Mouse (Mus musculus): ENCODE data around the gene Rab8b. TPM values are rescaled to one million over a fixed set of nuclear protein-coding genes. Genes with fewer than 3 reads are reported as not detected.

The Rab8b gene
- polyA plus RNA-seq, 1 experiment from 2014 or later, result 25.0 TPM

- peaks cover 7% of the 10 kb centered on the region; the same call in 1 of the 2 replicates for H3K36me3 ChIP-seq
- 87% methylated on average over 4 of the region's 4 CpGs for WGBS
- H3K27ac ChIP-seq, result no peak overlapping the region
- H3K4me3 ChIP-seq (replicated peaks), result no peak overlapping the region
- H3K4me1 ChIP-seq, result no peaks in the 10 kb centered on the region
- H3K27me3 ChIP-seq (replicated peaks), result no peaks in the 10 kb centered on the region
- ATAC-seq (ENCODE audit: insufficient read depth, low FRiP score, low read depth), result no peak
- no peak overlapping the region for H3K4me2 ChIP-seq
- H3K9ac ChIP-seq, result no peak overlapping the region
- H3K9me3 ChIP-seq, result no peaks in the 10 kb centered on the region
Observed at GRCm38 (mm10) chr9:66862202-66862601, 57.3 kb downstream of the Rab8b start.

DNA sequence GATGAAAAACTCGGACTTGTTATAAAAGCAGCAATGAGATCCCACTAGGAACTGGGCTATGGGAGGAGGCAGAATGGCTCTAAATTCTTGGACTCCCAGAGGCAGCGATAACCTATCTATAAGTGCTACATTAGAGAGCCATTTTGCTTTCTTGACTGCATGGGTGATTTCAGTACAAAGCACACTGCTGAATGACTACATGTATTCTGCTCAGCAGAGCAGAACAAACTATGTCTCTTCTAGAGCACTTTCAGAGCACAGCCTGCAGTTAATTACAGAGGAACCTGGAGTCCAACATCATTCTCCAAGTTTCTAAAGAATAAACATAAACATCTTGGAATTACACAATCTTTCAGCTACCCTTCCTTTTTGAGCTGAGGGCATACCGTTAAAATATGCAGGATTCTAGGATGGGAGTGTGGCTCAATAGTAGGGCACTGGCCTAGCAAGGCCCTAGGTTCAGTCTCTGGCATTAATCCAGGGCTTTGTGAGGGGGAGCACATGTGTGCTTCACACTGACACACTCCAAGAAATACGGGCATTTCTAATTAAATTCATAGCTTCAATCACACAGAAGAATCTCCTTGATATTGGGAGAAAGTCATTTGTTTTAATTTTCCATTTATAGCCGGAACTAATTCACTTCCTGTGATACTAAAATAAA lies 58.3 kb downstream of the Rab8b start:
- H3K9me3 ChIP-seq, result no peaks in the 10 kb centered on the region
- 73% methylated on average over 5 of the region's 5 CpGs for WGBS
- ATAC-seq (ENCODE audit: insufficient read depth, low FRiP score, low read depth), result no peak
- H3K4me1 ChIP-seq, result no peaks in the 10 kb centered on the region
- no peak overlapping the region for H3K4me2 ChIP-seq
- H3K27me3 ChIP-seq (replicated peaks), result no peaks in the 10 kb centered on the region
- H3K9ac ChIP-seq, result no peak overlapping the region
- H3K36me3 ChIP-seq, result peaks cover 7% of the 10 kb centered on the region; the same call in 1 of the 2 replicates
- no peak overlapping the region for H3K4me3 ChIP-seq (replicated peaks)
- H3K27ac ChIP-seq, result no peak overlapping the region

DNA sequence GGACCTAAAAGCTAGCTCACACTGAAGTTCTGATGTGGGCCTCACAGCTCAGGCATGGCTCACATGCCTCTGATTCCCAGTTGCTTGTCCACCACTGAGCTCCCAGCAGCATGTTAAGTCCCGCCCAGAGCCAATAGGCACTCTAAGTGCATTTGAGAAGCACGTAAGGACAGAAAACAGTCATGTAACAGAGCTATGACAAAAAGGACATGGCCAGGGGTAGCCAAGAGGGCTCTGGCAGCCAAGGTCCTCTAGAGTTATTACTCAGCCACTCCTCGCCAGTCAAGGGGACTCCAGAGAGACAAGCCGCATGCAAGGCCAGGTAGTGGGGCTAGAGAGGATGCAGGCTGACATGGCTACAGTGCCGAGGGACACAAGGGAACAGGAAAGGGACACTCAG lies 60.0 kb downstream of the Rab8b start:
- no peak for ATAC-seq (ENCODE audit: insufficient read depth, low FRiP score, low read depth)
- no peak overlapping the region for H3K4me3 ChIP-seq (replicated peaks)
- H3K9ac ChIP-seq, result no peak overlapping the region

GRCm38 (mm10) chr9:66855865-66856264 lies 63.6 kb downstream of the Rab8b start:
- peaks cover 7% of the 10 kb centered on the region; the same call in 1 of the 2 replicates for H3K36me3 ChIP-seq
- H3K4me3 ChIP-seq (replicated peaks), result no peak overlapping the region
- no peak overlapping the region for H3K4me2 ChIP-seq
- no peak overlapping the region for H3K9ac ChIP-seq
- 0 out of 2 replicates have a peak, but pooled peaks cover 3% of the 10 kb centered on the region for H3K4me1 ChIP-seq
- no peaks in the 10 kb centered on the region for H3K9me3 ChIP-seq
- H3K27ac ChIP-seq, result peak overlapping the region; percentile 17
- 40% methylated on average over 7 of the region's 7 CpGs for WGBS
- H3K27me3 ChIP-seq (replicated peaks), result no peaks in the 10 kb centered on the region
- peak; percentile 66 for ATAC-seq (ENCODE audit: insufficient read depth, low FRiP score, low read depth)

More for the DNA sequence above, 60.0 kb downstream of the Rab8b start:
- 84% methylated on average over 5 of the region's 5 CpGs for WGBS
- no peaks in the 10 kb centered on the region for H3K4me1 ChIP-seq
- H3K27me3 ChIP-seq (replicated peaks), result no peaks in the 10 kb centered on the region
- H3K9me3 ChIP-seq, result no peaks in the 10 kb centered on the region
- no peak overlapping the region for H3K27ac ChIP-seq
- H3K4me2 ChIP-seq, result no peak overlapping the region
- peaks cover 7% of the 10 kb centered on the region; the same call in 1 of the 2 replicates for H3K36me3 ChIP-seq

GRCm38 (mm10) chr9:66852592-66852991 lies 66.9 kb downstream of the Rab8b start:
- H3K27ac ChIP-seq, result no peak overlapping the region
- no peak for ATAC-seq (ENCODE audit: insufficient read depth, low FRiP score, low read depth)
- WGBS, result 69% methylated on average over 6 of the region's 6 CpGs
- no peaks in the 10 kb centered on the region for H3K9me3 ChIP-seq
- 0 out of 2 replicates have a peak, but pooled peaks cover 3% of the 10 kb centered on the region for H3K36me3 ChIP-seq
- no peaks in the 10 kb centered on the region for H3K27me3 ChIP-seq (replicated peaks)
- H3K4me2 ChIP-seq, result no peak overlapping the region
- 0 out of 2 replicates have a peak, but pooled peaks cover 4% of the 10 kb centered on the region for H3K4me1 ChIP-seq
- no peak overlapping the region for H3K4me3 ChIP-seq (replicated peaks)
- H3K9ac ChIP-seq, result no peak overlapping the region

DNA sequence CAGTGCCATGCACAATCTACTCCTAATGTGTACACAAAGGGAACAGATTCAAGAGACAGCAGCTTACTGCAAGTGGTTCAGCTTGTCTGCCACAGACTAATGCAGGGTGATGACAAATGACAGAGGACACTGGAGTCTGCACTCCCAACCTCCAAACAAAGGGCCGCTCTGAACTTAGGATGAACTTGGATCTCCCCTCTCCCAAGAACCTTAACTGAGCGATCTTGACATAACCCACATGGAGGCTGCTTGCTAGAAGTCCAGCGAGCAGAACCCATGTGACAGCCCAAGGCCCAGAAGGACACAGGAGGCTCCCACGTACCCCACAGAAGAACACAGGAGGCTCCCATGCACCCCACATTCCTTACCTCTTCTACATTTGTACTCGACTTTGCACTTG lies 68.5 kb downstream of the Rab8b start:
- no peak overlapping the region for H3K4me3 ChIP-seq (replicated peaks)
- H3K9ac ChIP-seq, result no peak overlapping the region
- 0 out of 2 replicates have a peak, but pooled peaks cover 9% of the 10 kb centered on the region for H3K36me3 ChIP-seq
- H3K4me1 ChIP-seq, result 0 out of 2 replicates have a peak, but pooled peaks cover 4% of the 10 kb centered on the region
- H3K9me3 ChIP-seq, result no peaks in the 10 kb centered on the region
- 33% methylated on average over 5 of the region's 5 CpGs for WGBS
- H3K4me2 ChIP-seq, result no peak overlapping the region
- ATAC-seq (ENCODE audit: insufficient read depth, low FRiP score, low read depth), result peak; percentile 18; the same call in 1 of the 2 replicates
- H3K27ac ChIP-seq, result peak overlapping the region; percentile 42; the same call in 1 of the 2 replicates
- no peaks in the 10 kb centered on the region for H3K27me3 ChIP-seq (replicated peaks)

- H3K9me3 ChIP-seq, result no peaks in the 10 kb centered on the region
- no peak overlapping the region for H3K4me2 ChIP-seq
- 0 out of 2 replicates have a peak, but pooled peaks cover 9% of the 10 kb centered on the region for H3K36me3 ChIP-seq
- no peak overlapping the region for H3K4me3 ChIP-seq (replicated peaks)
- no peaks in the 10 kb centered on the region for H3K27me3 ChIP-seq (replicated peaks)
- no peak for ATAC-seq (ENCODE audit: insufficient read depth, low FRiP score, low read depth)
- 0 out of 2 replicates have a peak, but pooled peaks cover 4% of the 10 kb centered on the region for H3K4me1 ChIP-seq
- H3K27ac ChIP-seq, result no peak overlapping the region
- H3K9ac ChIP-seq, result no peak overlapping the region
- 84% methylated on average over 5 of the region's 5 CpGs for WGBS
Observed at GRCm38 (mm10) chr9:66846822-66847221, 72.7 kb downstream of the Rab8b start.

- Histone ChIP-seq H3K4me1 (peaks cover 12% of the 10 kb centered on the region), H3K27ac (no peak overlapping the region), H3K27me3 (replicated peaks) (no peaks in the 10 kb centered on the region), H3K4me2 (peak overlapping the region; percentile 100), H3K9ac (peak overlapping the region; percentile 23; the same call in 1 of the 2 replicates), H3K36me3 (no peaks in the 10 kb centered on the region), H3K4me3 (replicated peaks) (peak overlapping the region; percentile 69), H3K9me3 (no peaks in the 10 kb centered on the region)
- ATAC-seq (ENCODE audit: insufficient read depth, low FRiP score, low read depth), result peak; percentile 57; the same call in 1 of the 2 replicates
- 0% methylated on average over 24 of the region's 24 CpGs for WGBS
Observed at GRCm38 (mm10) chr9:66835097-66835480, 84.4 kb downstream of the Rab8b start.

DNA sequence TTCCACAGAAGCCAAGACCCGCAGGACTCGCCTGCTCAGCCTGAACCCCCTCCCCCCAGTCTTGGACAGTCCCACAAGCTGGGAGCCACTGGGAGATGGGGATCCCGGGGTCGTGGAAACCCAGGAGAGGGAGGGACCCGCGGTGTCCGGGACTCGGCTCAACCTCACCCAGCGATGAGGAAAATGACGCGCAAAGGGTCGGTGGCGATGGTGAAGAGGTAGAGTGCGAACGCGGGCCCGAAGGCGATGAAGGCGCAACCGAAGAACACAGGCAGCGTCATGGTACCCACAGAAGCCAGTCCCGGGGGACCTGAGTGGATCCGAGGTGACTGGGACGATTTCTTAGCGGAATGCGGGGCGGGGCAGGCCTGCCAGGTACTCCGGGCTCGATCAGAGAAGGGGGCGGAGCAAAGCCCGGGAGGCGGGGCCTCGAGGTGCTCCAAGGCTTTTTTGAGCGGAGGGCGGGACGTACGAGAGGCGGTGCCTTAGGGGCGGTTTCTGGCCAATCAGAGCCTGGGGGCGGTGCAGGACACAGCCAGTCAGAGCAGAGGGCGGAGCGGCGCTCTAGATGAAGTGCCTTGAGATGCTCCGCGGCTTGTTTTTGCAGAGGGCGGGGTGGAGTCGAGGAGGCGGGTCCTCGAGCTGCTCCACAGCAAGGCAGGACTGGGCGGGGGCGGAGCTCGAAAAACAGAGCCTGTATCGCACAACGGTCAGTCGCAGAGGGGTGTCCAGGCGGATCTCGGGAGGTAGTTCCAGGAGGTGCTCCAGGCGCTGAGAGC lies 85.0 kb downstream of the Rab8b start, which contains the start of gene Aph1c:
TSS of gene Aph1c (minus strand) at position 409 of the 779 bp plus-strand sequence.
- H3K36me3 ChIP-seq, result no peaks in the 10 kb centered on the region

GRCm38 (mm10) chr9:66833851-66834250 lies 85.6 kb downstream of the Rab8b start:
- WGBS, result 26% methylated on average over 7 of the region's 7 CpGs
- Histone ChIP-seq H3K27ac (no peak overlapping the region), H3K4me2 (peak overlapping the region; percentile 100), H3K36me3 (no peaks in the 10 kb centered on the region), H3K4me3 (replicated peaks) (peak overlapping the region; percentile 69), H3K9ac (no peak overlapping the region), H3K9me3 (no peaks in the 10 kb centered on the region), H3K27me3 (replicated peaks) (no peaks in the 10 kb centered on the region), H3K4me1 (peaks cover 12% of the 10 kb centered on the region)
- no peak for ATAC-seq (ENCODE audit: insufficient read depth, low FRiP score, low read depth)

More for the DNA sequence above, 85.0 kb downstream of the Rab8b start, which contains the start of gene Aph1c:
- H3K9me3 ChIP-seq, result no peaks in the 10 kb centered on the region
- peak; percentile 100 for ATAC-seq (ENCODE audit: insufficient read depth, low FRiP score, low read depth)
- H3K4me3 ChIP-seq (replicated peaks), result peak within 1 kb of the TSS; percentile 69
- under 1% methylated on average over 58 of the region's 58 CpGs for WGBS
- H3K4me1 ChIP-seq, result peaks cover 12% of the 10 kb centered on the region
- H3K4me2 ChIP-seq, result peak within 1 kb of the TSS; percentile 100
- no peaks in the 10 kb centered on the region for H3K27me3 ChIP-seq (replicated peaks)
- H3K27ac ChIP-seq, result no peak within 1 kb of the TSS
- peak within 1 kb of the TSS; percentile 35 for H3K9ac ChIP-seq

DNA sequence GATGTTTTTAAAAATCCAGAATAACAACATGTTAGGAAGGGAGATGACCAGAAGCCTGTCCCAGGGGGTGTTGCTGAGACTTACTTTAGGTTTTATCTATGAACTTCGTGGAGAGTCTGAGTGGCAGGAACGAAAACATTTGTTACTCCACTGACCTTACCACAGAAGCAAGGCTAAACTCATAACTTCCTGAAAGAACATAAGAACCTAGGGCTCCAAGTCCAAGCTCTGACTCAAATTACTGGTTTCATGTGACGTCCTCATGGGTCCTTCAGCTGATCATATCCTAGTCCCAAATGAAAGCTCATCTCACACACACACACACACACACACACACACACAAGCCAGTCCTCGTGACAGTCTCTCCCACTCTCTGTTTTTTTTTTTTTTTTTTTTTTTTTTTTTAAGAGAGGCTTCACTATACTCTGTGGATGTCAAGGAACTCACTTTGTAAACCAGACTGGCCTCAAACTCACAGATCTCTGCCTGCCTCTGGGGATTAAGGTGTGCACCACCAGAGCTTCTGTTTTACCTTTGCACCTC lies 87.0 kb downstream of the Rab8b start:
- Histone ChIP-seq H3K4me3 (replicated peaks) (no peak overlapping the region), H3K9ac (no peak overlapping the region), H3K27ac (no peak overlapping the region), H3K4me2 (no peak overlapping the region), H3K27me3 (replicated peaks) (no peaks in the 10 kb centered on the region), H3K4me1 (peaks cover 12% of the 10 kb centered on the region), H3K9me3 (no peaks in the 10 kb centered on the region), H3K36me3 (no peaks in the 10 kb centered on the region)
- ATAC-seq (ENCODE audit: insufficient read depth, low FRiP score, low read depth), result no peak
- WGBS, result 56% methylated on average over 4 of the region's 4 CpGs

All from stomach, embryonic 15.5 days (tissue).